Mouse (Mus musculus): ENCODE data around the gene Tnp2.

Gene Tnp2

GRCm38 (mm10) chr16:10788271-10788670 is at the start of gene Tnp2:
TSS of gene Tnp2 (minus strand) at chr16:10788660.
- ChIA-PET CTCF (interaction anchor here (0.6 to 4.9 kb wide), 18 partner anchors 21 to 222 kb away, joined by 3 to 31 read pairs (median 3); no protein-coding TSS in a partner anchor), POLR2A (interaction anchor here (0.7 to 2.7 kb wide), 10 partner anchors 10 to 217 kb away, joined by 3 to 6 read pairs (median 3); partner anchors contain the start of gene Rmi2 (in 1 of the 4))

DNA sequence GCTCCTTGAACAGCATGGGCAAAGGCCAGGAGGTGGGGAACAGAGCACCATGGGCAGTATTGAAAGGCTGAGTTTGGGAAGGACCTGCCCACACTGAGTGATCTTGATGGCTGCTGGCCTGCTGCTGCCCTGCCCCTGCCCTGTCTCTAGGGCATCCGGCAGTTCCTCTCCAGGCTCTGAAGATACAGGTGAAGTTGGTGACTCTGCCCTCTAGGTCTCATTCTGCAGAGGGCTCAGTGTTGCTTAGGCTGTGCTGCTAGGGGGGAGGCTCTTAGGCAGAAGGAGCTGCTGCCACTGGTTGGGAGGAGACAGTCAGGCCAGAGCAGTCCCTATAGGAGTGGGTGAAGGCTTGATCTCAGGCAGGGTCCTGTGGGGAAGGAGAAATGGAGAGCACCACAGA is 49.4 kb upstream of the Tnp2 start:
- ChIA-PET CTCF (interaction anchor here in 1 of 4 experiments (1.0 kb wide), 1 partner anchor 8 kb away, joined by 3 read pairs; no protein-coding TSS in a partner anchor), POLR2A (no interaction called here)

GRCm38 (mm10) chr16:10837250-10837649 is 48.8 kb upstream of the Tnp2 start:
- CTCF ChIA-PET = no interaction called here
- POLR2A ChIA-PET = no interaction called here

DNA sequence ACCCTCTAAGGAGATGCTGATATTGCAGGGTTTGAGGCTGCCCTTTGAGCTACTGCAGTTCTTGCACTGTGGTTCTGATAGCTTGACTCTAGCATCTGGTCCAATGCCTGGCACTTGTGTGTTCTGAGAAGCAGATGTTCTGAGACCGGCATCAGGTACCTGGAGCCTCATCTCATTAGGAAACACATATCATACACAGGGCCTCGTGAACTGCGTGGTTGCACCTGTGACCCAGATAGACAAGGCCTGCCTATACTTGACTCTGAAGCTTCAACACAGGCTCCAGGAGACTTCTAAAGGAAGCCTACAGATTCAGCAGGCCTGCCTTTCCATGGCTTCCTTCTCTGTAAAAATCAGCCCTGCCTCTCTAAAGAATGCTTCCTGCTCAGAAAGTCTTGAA is 47.9 kb upstream of the Tnp2 start:
- CTCF ChIA-PET = interaction anchor here in 1 of 4 experiments (1.0 kb wide), 1 partner anchor 50 kb away, joined by 3 read pairs; no protein-coding TSS in a partner anchor
- POLR2A ChIA-PET = interaction anchor here in 2 of 4 experiments (1.4 to 2.1 kb wide), 2 partner anchors 7 to 51 kb away, joined by 4 to 8 read pairs; partner anchors contain the start of gene Socs1 (in 1 of the 2)

GRCm38 (mm10) chr16:10834911-10835587 is 46.6 kb upstream of the Tnp2 start, which contains the start of gene Rmi2:
TSS of gene Rmi2 (plus strand) at chr16:10835059.
- POLR2A ChIA-PET = interaction anchor here (0.6 to 2.1 kb wide), 25 partner anchors 9 to 477 kb away, joined by 3 to 12 read pairs (median 4); partner anchors contain the start of genes Dexi (in 1 of the 4), Nubp1 (in 1 of the 4), Socs1 (in 1 of the 4) and Tnp2 (in 1 of the 4)
- CTCF ChIA-PET = interaction anchor here in 3 of 4 experiments (0.6 to 1.0 kb wide), 5 partner anchors 9 to 195 kb away, joined by 3 to 5 read pairs (median 3); partner anchors contain the start of gene Socs1 (in 1 of the 3)

GRCm38 (mm10) chr16:10834542-10834910 is 46.1 kb upstream of the Tnp2 start:
- POLR2A ChIA-PET = interaction anchor here (0.6 to 2.1 kb wide), 23 partner anchors 9 to 476 kb away, joined by 3 to 12 read pairs (median 4); partner anchors contain the start of genes Dexi (in 1 of the 4), Nubp1 (in 1 of the 4), Socs1 (in 1 of the 4) and Tnp2 (in 1 of the 4)
- CTCF ChIA-PET = interaction anchor here in 1 of 4 experiments (1.0 kb wide), 1 partner anchor 49 kb away, joined by 3 read pairs; the partner anchor contains the start of gene Socs1

- CTCF ChIA-PET = interaction anchor here in 1 of 4 experiments (1.0 kb wide), 1 partner anchor 40 kb away, joined by 3 read pairs; the partner anchor contains the start of gene Tnp2
- POLR2A ChIA-PET = no interaction called here
These were observed 40.0 kb upstream of the Tnp2 start for GRCm38 (mm10) chr16:10828461-10828805.

GRCm38 (mm10) chr16:10827766-10828460 is 39.5 kb upstream of the Tnp2 start:
- CTCF ChIA-PET = interaction anchor here in 2 of 4 experiments (0.6 to 1.0 kb wide), 2 partner anchors 40 to 142 kb away, joined by 3 to 4 read pairs; partner anchors contain the start of gene Tnp2 (in 1 of the 2)
- POLR2A ChIA-PET = no interaction called here

DNA sequence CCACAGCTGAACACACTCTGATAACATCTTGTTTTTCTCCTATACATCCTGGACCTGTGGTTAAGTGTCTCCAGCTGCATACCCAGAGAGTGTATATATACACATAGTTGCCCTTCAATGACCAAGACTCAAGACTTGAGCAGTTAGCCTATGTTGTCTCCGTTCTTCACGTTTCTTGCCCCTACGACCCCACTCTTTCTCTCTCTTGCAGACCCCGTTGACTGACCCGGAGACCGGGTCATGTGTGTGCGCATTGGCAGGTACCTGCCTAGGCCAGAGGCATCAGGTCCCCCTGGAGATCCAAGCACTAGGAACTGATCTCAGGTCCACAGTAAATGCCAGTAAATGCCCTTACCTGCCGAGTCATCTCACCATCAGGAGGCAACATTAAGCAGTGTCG is 38.8 kb upstream of the Tnp2 start:
- ChIA-PET CTCF (interaction anchor here in 1 of 4 experiments (0.6 kb wide), 1 partner anchor 143 kb away, joined by 4 read pairs; no protein-coding TSS in a partner anchor), POLR2A (no interaction called here)

DNA sequence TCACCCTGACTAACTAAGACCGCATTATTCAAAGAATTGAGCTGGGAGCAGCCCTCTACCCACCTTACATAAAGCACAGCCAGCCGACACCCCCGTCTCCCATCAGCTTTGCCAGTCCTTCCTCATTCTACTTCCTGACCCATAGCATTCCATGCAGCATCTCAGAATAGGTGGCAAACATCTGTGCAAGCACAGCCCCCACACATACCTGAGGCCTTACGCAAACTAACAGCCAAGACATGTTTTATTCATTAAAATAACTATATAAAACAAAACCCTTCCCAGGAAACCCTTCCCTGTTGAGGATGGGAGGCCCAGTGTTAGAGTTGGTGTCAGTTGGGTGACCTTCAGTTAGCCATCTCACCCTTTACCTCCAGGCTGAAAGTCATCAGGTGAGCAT is 37.4 kb upstream of the Tnp2 start:
- ChIA-PET CTCF (no interaction called here), POLR2A (no interaction called here)

- POLR2A ChIA-PET = interaction anchor here in 1 of 4 experiments (0.6 kb wide), 1 partner anchor 9 kb away, joined by 3 read pairs; no protein-coding TSS in a partner anchor
- CTCF ChIA-PET = no interaction called here
These were observed 36.1 kb upstream of the Tnp2 start for GRCm38 (mm10) chr16:10824536-10824935.

- POLR2A ChIA-PET = no interaction called here
- CTCF ChIA-PET = no interaction called here
These were observed 32.9 kb upstream of the Tnp2 start for GRCm38 (mm10) chr16:10821387-10821786.

- ChIA-PET POLR2A (interaction anchor here in 1 of 4 experiments (0.6 kb wide), 1 partner anchor 283 kb away, joined by 3 read pairs; no protein-coding TSS in a partner anchor), CTCF (interaction anchor here in 1 of 4 experiments (1.1 kb wide), 1 partner anchor 26 kb away, joined by 4 read pairs; no protein-coding TSS in a partner anchor)
These were observed 31.5 kb upstream of the Tnp2 start for GRCm38 (mm10) chr16:10819966-10820365.

- POLR2A ChIA-PET = interaction anchor here in 3 of 4 experiments (0.6 to 1.4 kb wide), 5 partner anchors 12 to 48 kb away, joined by 3 to 7 read pairs (median 3); partner anchors contain the start of gene Rmi2 (in 1 of the 3)
These were observed 30.2 kb upstream of the Tnp2 start for GRCm38 (mm10) chr16:10818579-10819135.

GRCm38 (mm10) chr16:10814864-10815263 is 26.4 kb upstream of the Tnp2 start:
- ChIA-PET CTCF (interaction anchor here in 2 of 4 experiments (0.6 to 1.4 kb wide), 2 partner anchors 27 to 31 kb away, joined by 3 read pairs; no protein-coding TSS in a partner anchor), POLR2A (interaction anchor here in 2 of 4 experiments (0.9 to 1.2 kb wide), 3 partner anchors 12 to 24 kb away, joined by 3 to 4 read pairs (median 3); partner anchors contain the start of gene Rmi2 (in 1 of the 2))

More at GRCm38 (mm10) chr16:10818579-10819135, 30.2 kb upstream of the Tnp2 start:
- CTCF ChIA-PET = interaction anchor here in 1 of 4 experiments (0.6 kb wide), 1 partner anchor 52 kb away, joined by 3 read pairs; no protein-coding TSS in a partner anchor

- CTCF ChIA-PET = no interaction called here
- POLR2A ChIA-PET = interaction anchor here in 1 of 4 experiments (0.9 kb wide), 1 partner anchor 25 kb away, joined by 3 read pairs; no protein-coding TSS in a partner anchor
These were observed 25.3 kb upstream of the Tnp2 start for GRCm38 (mm10) chr16:10813726-10814125.

- ChIA-PET POLR2A (interaction anchor here in 2 of 4 experiments (0.6 to 1.3 kb wide), 3 partner anchors 16 to 88 kb away, joined by 3 to 6 read pairs (median 3); no protein-coding TSS in a partner anchor), CTCF (no interaction called here)
These were observed 24.5 kb upstream of the Tnp2 start, which contains the start of gene Gm11172 for GRCm38 (mm10) chr16:10812865-10813371. TSS of gene Gm11172 (plus strand) at chr16:10812915.

DNA sequence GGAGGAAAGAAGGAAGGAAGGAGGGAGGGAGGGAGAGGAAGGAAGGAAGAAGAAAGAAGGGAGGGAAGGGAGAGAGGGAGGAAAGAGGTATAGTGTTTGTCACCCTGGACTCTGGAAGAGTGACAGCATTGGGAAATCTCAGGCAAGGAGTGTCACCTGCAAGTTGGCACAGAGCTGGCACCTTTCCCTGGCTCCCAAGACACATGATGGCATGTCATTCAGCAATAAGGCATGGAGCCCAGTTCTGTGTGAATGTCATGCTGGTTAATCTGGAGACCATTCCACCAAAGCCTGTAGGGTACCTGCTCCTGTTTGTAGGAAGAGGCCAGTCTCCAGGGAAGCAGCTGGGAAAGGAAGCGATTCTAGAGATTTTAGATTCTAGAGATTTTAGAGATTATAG is 21.9 kb upstream of the Tnp2 start:
- ChIA-PET POLR2A (interaction anchor here in 1 of 4 experiments (0.7 kb wide), 1 partner anchor 22 kb away, joined by 3 read pairs; the partner anchor contains the start of gene Tnp2), CTCF (interaction anchor here in 1 of 4 experiments (1.1 kb wide), 1 partner anchor 170 kb away, joined by 3 read pairs; no protein-coding TSS in a partner anchor)

All from embryonic stem cell, embryonic (primary cell).